Mouse (Mus musculus) kidney, postnatal 0 days (tissue): Measurements from ENCODE around the gene Diaph3. TPM values are rescaled to one million over a fixed set of nuclear protein-coding genes. Genes with fewer than 3 reads are reported as not detected.
"Not testable (repeated sequence)": the region's sequence is repeated elsewhere in the genome, so short reads cannot be mapped to it uniquely, and the experiment has no call there.

Experiments used
- ATAC-seq: fragments of 200-750 bp; cut with Nextera tagmentation; replicated peaks from 2 replicates; pipeline ENCODE4 v1.8.0; 2017; ENCODE audit warnings: low read depth, moderate number of reproducible peaks, moderate TSS enrichment, moderate library complexity; ENCODE audit not compliant: low FRiP score
- DNase-seq: peaks from one replicate; pipeline ENCODE4 v3.0.0-alpha.2; 2016; ENCODE audit warnings: low spot score
- H3K27ac ChIP-seq: fragments of 300-500 bp; sonication (generic); 2 replicates; pipeline ENCODE4 v1.5.1; 2014; ENCODE audit warnings: mild to moderate bottlenecking
- H3K27me3 ChIP-seq: fragments of 300-500 bp; sonication (generic); 2 replicates; pipeline ENCODE4 v1.6.1; 2014; ENCODE audit warnings: low read length, mixed read lengths; ENCODE audit not compliant: insufficient read depth
- H3K36me3 ChIP-seq: fragments of 300-500 bp; sonication (generic); 2 replicates; pipeline ENCODE4 v1.6.1; 2014; ENCODE audit warnings: low read length, mixed read lengths; ENCODE audit not compliant: insufficient read depth
- H3K4me1 ChIP-seq: fragments of 300-500 bp; sonication (generic); replicated peaks from 2 replicates; pipeline ENCODE4 v1.6.1; 2014; ENCODE audit warnings: antibody characterized with exemption, low read length, mixed read lengths; ENCODE audit not compliant: insufficient read depth
- H3K4me2 ChIP-seq: fragments of 300-500 bp; sonication (generic); 2 replicates; pipeline ENCODE4 v1.6.1; 2014; ENCODE audit warnings: mild to moderate bottlenecking, low read length, moderate library complexity, mixed read lengths
- H3K4me3 ChIP-seq: fragments of 300-500 bp; sonication (generic); replicated peaks from 2 replicates; pipeline ENCODE4 v1.5.1; 2014; ENCODE audit warnings: low read depth, low read length
- H3K9ac ChIP-seq: fragments of 300-500 bp; sonication (generic); 2 replicates; pipeline ENCODE4 v1.6.1; 2014; ENCODE audit warnings: low read depth, low read length
- H3K9me3 ChIP-seq: fragments of 300-500 bp; sonication (generic); replicated peaks from 2 replicates; pipeline ENCODE4 v1.6.1; 2016; ENCODE audit warnings: low read length, inconsistent platforms, mixed read lengths
- CTCF ChIP-seq: IDR thresholded peaks from 2 replicates; pipeline ENCODE4 v1.5.1; 2016; ENCODE audit warnings: antibody characterized with exemption, low read depth, mild to moderate bottlenecking, moderate library complexity
- WGBS: fragments of 180-500 bp; shearing (Covaris S2); extraction: QIAGEN DNeasy Blood & Tissue Kit; methylation state at CpG from one replicate; pipeline ENCODE4 v1.1.7; 2014; 5-methylcytosine and 5-hydroxymethylcytosine counted together
- polyA plus RNA-seq: library from polyadenylated mRNA; unstranded; fragments of >200 nt; fragmentation: Nextera tagmentation; extraction: Ambion mirVana; gene quantifications from 2 replicates; pipeline ENCODE4 v1.2.1, GENCODE M21; 2015

The Diaph3 gene
- polyA plus RNA-seq, 1 experiment from 2014 or later, result 2.9 TPM

DNA sequence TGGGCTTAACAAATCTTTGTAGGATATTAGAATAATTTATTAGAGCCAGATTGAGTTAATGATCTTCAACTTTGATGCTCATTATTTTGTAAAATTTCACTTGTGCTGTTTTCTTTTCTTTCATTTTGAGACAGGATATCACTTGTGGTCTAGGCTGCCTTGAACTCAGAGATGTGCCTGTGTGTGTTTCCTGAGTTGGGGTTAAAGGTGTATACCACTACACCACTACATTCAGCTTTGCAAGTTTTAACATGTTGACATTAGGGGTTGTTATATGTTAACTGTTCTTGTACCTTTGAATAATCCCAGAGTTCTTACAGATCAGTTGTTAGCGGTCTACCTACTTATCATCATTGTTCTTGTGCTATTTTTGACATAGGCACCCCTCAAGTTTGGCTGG, 404.4 kb downstream of the Diaph3 start:
- Histone ChIP-seq H3K36me3 (no peaks in the 10 kb centered on the region), H3K27ac (no peak overlapping the region), H3K4me2 (no peak overlapping the region), H3K4me1 (no peaks in the 10 kb centered on the region), H3K27me3 (no peaks in the 10 kb centered on the region), H3K9me3 (no peaks in the 10 kb centered on the region), H3K4me3 (no peak overlapping the region), H3K9ac (no peak overlapping the region)
- DNase-seq (no peak), ATAC-seq (no peak)
- 98% methylated on average over 1 of the region's 1 CpGs for WGBS
- TF ChIP-seq CTCF, result no peak

DNA sequence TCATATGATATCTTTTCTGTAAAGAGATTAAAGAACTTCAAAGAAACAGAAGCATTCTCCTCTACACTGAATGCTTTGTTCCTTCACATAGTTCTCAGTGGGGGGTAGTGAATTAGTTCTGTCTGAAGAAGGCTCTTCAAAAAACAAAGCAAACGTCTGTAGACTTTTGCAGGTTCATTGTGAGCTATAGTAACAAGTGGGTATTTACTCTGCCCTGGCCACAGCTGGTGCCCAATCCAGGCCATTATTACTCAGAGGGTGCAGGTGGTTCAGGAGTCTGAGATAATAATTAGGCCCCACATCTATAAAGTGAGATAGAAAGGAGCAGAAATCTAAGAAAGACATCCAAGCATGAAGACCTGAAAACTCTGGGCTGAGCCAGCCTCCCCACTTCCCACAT, 409.7 kb downstream of the Diaph3 start:
- Histone ChIP-seq H3K36me3 (no peaks in the 10 kb centered on the region), H3K27ac (no peak overlapping the region), H3K4me1 (no peaks in the 10 kb centered on the region), H3K4me2 (no peak overlapping the region), H3K9ac (no peak overlapping the region), H3K9me3 (no peaks in the 10 kb centered on the region), H3K4me3 (no peak overlapping the region), H3K27me3 (no peaks in the 10 kb centered on the region)
- 13% methylated on average over 1 of the region's 1 CpGs for WGBS
- DNase-seq, result no peak
- no peak for ATAC-seq
- TF ChIP-seq CTCF, result no peak

DNA sequence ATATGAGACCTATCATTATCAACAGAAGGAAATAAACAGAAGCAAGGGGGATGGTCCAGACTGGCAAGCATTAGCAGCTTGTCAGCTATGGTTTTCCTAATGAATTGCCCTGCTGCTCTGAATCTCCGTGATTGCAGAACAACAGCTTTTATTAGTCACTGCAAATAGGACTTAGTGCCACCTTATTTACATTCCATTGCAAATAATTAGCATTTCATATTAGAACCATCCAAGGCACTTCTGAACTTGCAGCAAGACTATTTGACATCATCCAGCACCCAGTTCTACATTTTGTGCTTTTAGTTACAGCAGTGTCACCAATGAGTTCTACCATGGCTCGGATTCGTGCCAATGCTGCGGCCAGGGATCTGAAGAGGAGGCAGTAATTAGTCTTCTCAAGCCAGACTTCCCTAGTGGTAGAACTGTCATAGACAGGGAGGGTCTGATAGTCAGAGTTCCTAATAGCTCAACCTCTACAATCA, 411.4 kb downstream of the Diaph3 start:
- Histone ChIP-seq H3K9ac (no peak overlapping the region), H3K4me1 (no peaks in the 10 kb centered on the region), H3K4me3 (no peak overlapping the region), H3K9me3 (no peaks in the 10 kb centered on the region), H3K36me3 (no peaks in the 10 kb centered on the region), H3K4me2 (no peak overlapping the region), H3K27ac (no peak overlapping the region), H3K27me3 (no peaks in the 10 kb centered on the region)
- WGBS, result 72% methylated on average over 4 of the region's 4 CpGs
- ATAC-seq, result no peak
- no peak for DNase-seq
- TF ChIP-seq CTCF, result no peak

DNA sequence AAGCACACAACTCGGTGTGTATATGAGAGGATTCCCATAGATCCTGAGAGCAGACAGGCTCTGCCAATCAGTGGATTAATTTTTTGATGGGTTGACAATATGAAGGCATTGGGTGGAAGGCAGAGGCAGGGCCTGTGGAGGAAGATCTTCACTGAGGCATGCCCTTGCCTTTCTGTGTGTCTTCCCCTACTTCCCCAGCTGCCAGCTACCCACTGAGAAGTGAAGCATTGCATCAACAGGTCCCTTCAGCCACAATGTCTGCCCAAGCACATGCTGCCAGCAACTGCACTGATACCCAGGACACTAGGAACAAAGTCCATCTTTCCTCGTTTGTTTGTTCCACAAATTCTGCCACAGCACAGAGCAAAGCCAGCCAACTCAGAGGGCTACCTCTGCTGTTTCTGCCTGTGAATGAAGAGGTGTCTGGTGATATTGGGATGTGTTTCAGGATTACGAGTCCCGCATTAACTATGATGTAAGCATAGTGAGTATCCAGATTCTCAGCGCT, 413.4 kb downstream of the Diaph3 start:
- DNase-seq (no peak), ATAC-seq (no peak)
- no peak for TF ChIP-seq CTCF
- Histone ChIP-seq H3K4me2 (no peak overlapping the region), H3K36me3 (no peaks in the 10 kb centered on the region), H3K9me3 (no peaks in the 10 kb centered on the region), H3K4me1 (no peaks in the 10 kb centered on the region), H3K4me3 (no peak overlapping the region), H3K27ac (no peak overlapping the region), H3K9ac (no peak overlapping the region), H3K27me3 (no peaks in the 10 kb centered on the region)
- 88% methylated on average over 5 of the region's 5 CpGs for WGBS

DNA sequence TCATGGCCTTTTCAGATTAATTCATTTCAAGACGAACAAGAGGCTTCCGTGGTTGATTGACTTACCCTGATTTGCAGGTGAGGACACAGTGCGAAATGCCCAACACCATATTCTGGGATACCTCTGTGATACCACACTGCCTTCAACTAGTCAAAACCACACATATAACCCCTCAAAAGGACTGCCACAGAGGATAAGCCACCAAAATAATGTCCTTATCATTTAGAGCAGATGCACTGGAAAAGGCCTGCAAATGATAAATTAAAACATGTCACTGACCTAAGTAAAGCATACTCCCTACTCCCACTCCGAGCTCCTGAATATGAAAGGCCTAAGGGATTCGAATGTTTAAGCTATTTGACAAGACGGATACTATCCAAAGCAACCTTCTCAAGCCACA, 419.3 kb downstream of the Diaph3 start:
- no peak for TF ChIP-seq CTCF

DNA sequence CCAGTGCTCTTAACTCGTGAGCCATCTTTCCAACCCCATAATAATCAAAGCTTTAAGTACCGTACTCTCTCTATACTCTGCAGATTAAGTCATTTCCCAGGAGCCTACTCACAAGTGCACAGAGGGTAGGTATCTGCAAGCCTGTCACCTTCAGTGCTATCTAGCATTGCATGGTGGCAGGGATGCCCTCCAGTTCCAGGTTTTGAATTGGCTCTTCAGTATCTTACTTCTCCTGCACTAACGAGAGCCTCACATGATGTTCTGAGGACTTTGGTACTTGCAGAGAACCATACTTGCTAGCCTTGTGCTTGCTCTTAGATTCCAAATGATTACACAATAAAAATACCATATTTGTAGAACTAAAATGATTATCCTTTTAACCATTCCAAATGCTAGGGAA, 420.0 kb downstream of the Diaph3 start:
- Histone ChIP-seq H3K36me3 (no peaks in the 10 kb centered on the region), H3K9ac (no peak overlapping the region), H3K27ac (no peak overlapping the region), H3K27me3 (no peaks in the 10 kb centered on the region), H3K9me3 (no peaks in the 10 kb centered on the region), H3K4me3 (no peak overlapping the region), H3K4me2 (no peak overlapping the region), H3K4me1 (no peaks in the 10 kb centered on the region)
- no peak for DNase-seq
- WGBS, result 89% methylated on average over 3 of the region's 3 CpGs
- no peak for TF ChIP-seq CTCF
- ATAC-seq, result no peak

More for the DNA sequence above, 419.3 kb downstream of the Diaph3 start:
- 81% methylated on average over 6 of the region's 6 CpGs for WGBS
- no peaks in the 10 kb centered on the region for H3K27me3 ChIP-seq
- H3K27ac ChIP-seq, result no peak overlapping the region
- H3K4me3 ChIP-seq, result no peak overlapping the region
- H3K9me3 ChIP-seq, result no peaks in the 10 kb centered on the region
- no peaks in the 10 kb centered on the region for H3K36me3 ChIP-seq
- no peak overlapping the region for H3K4me2 ChIP-seq
- H3K4me1 ChIP-seq, result no peaks in the 10 kb centered on the region
- no peak overlapping the region for H3K9ac ChIP-seq
- ATAC-seq (no peak), DNase-seq (no peak)

DNA sequence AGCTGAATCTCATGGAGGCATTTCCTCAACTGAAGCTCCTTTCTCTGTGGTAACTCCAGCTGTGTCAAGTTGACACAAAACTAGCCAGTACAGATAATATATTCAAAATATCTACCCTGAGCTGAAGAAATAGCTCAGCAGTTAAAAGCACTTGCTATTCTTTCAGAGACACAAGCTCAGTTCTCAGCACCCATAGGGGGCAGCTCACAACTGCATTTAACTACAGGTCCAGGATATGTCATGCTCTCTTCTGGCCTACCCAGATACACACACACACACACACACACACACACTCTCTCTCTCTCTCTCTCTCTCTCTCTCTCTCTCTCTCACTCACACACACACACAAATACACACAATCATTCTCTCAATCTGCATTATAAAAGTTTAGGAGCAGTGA, 420.6 kb downstream of the Diaph3 start:
- not testable (repeated sequence) for H3K4me3 ChIP-seq, H3K27me3 ChIP-seq, H3K4me2 ChIP-seq, H3K9ac ChIP-seq, H3K9me3 ChIP-seq, ATAC-seq, H3K4me1 ChIP-seq, H3K36me3 ChIP-seq, DNase-seq, H3K27ac ChIP-seq
